Mouse (Mus musculus) spleen, adult 2 months (tissue): ENCODE data around the gene Olfr1145.

ENCODE experiments used
- CTCF ChIP-seq: fragments of 200-500 bp; IDR thresholded peaks from 2 replicates; pipeline ENCODE4 v1.5.1; 2011; ENCODE audit warnings: mild to moderate bottlenecking, inconsistent platforms; ENCODE audit not compliant: insufficient read depth, insufficient read length, insufficient replicate concordance; ENCODE audit errors: extremely low read depth
- POLR2A ChIP-seq: fragments of 200-500 bp; IDR thresholded peaks from 2 replicates; pipeline ENCODE4 v1.6.1; 2011; ENCODE audit warnings: low read depth, low read length, inconsistent platforms

GRCm38 (mm10) chr2:87809522-87809921 lies at the start of gene Olfr1145:
- no peak for TF ChIP-seq CTCF
- no peak for TF ChIP-seq POLR2A
